Mouse (Mus musculus): ENCODE measurements around the gene Me1. TPM values are rescaled to one million over a fixed set of nuclear protein-coding genes. Genes with fewer than 3 reads are reported as not detected.

Gene Me1
- total and polyA plus RNA-seq, 2 experiments from 2014 or later: 9.2 to 35.1 TPM

- ATAC-seq (ENCODE audit: insufficient read depth, low read depth) (no peak), DNase-seq (ENCODE audit: low spot score) (no peak)
- WGBS: 78% methylated on average over 10 of the region's 10 CpGs
These were observed 67.8 kb downstream of the Me1 start for GRCm38 (mm10) chr9:86627745-86628496.

GRCm38 (mm10) chr9:86626906-86627305 is 68.8 kb downstream of the Me1 start:
- Histone ChIP-seq H3K9me3 (replicated peaks; ENCODE audit: control insufficient read depth, low read length) (no peaks in the 10 kb centered on the region), H3K9ac (replicated peaks; ENCODE audit: low read depth, low read length) (no peak overlapping the region), H3K36me3 (replicated peaks; ENCODE audit: control insufficient read depth, insufficient read depth, low read length) (no peaks in the 10 kb centered on the region), H3K4me3 (ENCODE audit: low read depth, low read length) (no peak overlapping the region), H3K27me3 (ENCODE audit: control insufficient read depth, insufficient read depth, low read length) (no peaks in the 10 kb centered on the region), H3K27ac (ENCODE audit: low read depth) (no peak overlapping the region), H3K4me1 (ENCODE audit: control insufficient read depth, insufficient read depth) (peaks cover 23% of the 10 kb centered on the region), H3K4me2 (ENCODE audit: low read depth, low read length) (no peak overlapping the region)
- ATAC-seq (ENCODE audit: insufficient read depth, low read depth) (no peak), DNase-seq (ENCODE audit: low spot score) (no peak)
- 90% methylated on average over 3 of the region's 3 CpGs for WGBS
- no peak for TF ChIP-seq EP300 (IDR thresholded peaks at IDR 0.05; ENCODE audit: low read depth)
- TF ChIP-seq CTCF (IDR thresholded peaks at IDR 0.05; ENCODE audit: low read depth): no peak

More at GRCm38 (mm10) chr9:86627745-86628496, 67.8 kb downstream of the Me1 start:
- H3K27me3 ChIP-seq (ENCODE audit: control insufficient read depth, insufficient read depth, low read length): no peaks in the 10 kb centered on the region
- TF ChIP-seq CTCF (IDR thresholded peaks at IDR 0.05; ENCODE audit: low read depth): no peak
- no peak for TF ChIP-seq EP300 (IDR thresholded peaks at IDR 0.05; ENCODE audit: low read depth)
- H3K9me3 ChIP-seq (replicated peaks; ENCODE audit: control insufficient read depth, low read length): no peaks in the 10 kb centered on the region
- no peaks in the 10 kb centered on the region for H3K36me3 ChIP-seq (replicated peaks; ENCODE audit: control insufficient read depth, insufficient read depth, low read length)
- H3K4me1 ChIP-seq (ENCODE audit: control insufficient read depth, insufficient read depth): peaks cover 23% of the 10 kb centered on the region
- H3K4me2 ChIP-seq (ENCODE audit: low read depth, low read length): no peak overlapping the region
- H3K27ac ChIP-seq (ENCODE audit: low read depth): no peak overlapping the region
- no peak overlapping the region for H3K9ac ChIP-seq (replicated peaks; ENCODE audit: low read depth, low read length)
- H3K4me3 ChIP-seq (ENCODE audit: low read depth, low read length): no peak overlapping the region

- Histone ChIP-seq H3K9ac (replicated peaks; ENCODE audit: low read depth, low read length) (no peak overlapping the region), H3K36me3 (replicated peaks; ENCODE audit: control insufficient read depth, insufficient read depth, low read length) (no peaks in the 10 kb centered on the region), H3K4me2 (ENCODE audit: low read depth, low read length) (no peak overlapping the region), H3K4me1 (ENCODE audit: control insufficient read depth, insufficient read depth) (peaks cover 14% of the 10 kb centered on the region), H3K4me3 (ENCODE audit: low read depth, low read length) (no peak overlapping the region), H3K27ac (ENCODE audit: low read depth) (no peak overlapping the region), H3K9me3 (replicated peaks; ENCODE audit: control insufficient read depth, low read length) (no peaks in the 10 kb centered on the region), H3K27me3 (ENCODE audit: control insufficient read depth, insufficient read depth, low read length) (no peaks in the 10 kb centered on the region)
- 80% methylated on average over 6 of the region's 6 CpGs for WGBS
- TF ChIP-seq EP300 (IDR thresholded peaks at IDR 0.05; ENCODE audit: low read depth): no peak
- TF ChIP-seq CTCF (IDR thresholded peaks at IDR 0.05; ENCODE audit: low read depth): no peak
- DNase-seq (ENCODE audit: low spot score) (no peak), ATAC-seq (ENCODE audit: insufficient read depth, low read depth) (no peak)
These were observed 71.0 kb downstream of the Me1 start for GRCm38 (mm10) chr9:86624781-86625180.

GRCm38 (mm10) chr9:86624039-86624438 is 71.7 kb downstream of the Me1 start:
- WGBS: 79% methylated on average over 12 of the region's 12 CpGs
- DNase-seq (ENCODE audit: low spot score): no peak
- H3K4me2 ChIP-seq (ENCODE audit: low read depth, low read length): no peak overlapping the region
- H3K36me3 ChIP-seq (replicated peaks; ENCODE audit: control insufficient read depth, insufficient read depth, low read length): no peaks in the 10 kb centered on the region
- no peak overlapping the region for H3K9ac ChIP-seq (replicated peaks; ENCODE audit: low read depth, low read length)
- TF ChIP-seq EP300 (IDR thresholded peaks at IDR 0.05; ENCODE audit: low read depth) (no peak), CTCF (IDR thresholded peaks at IDR 0.05; ENCODE audit: low read depth) (no peak)
- no peaks in the 10 kb centered on the region for H3K9me3 ChIP-seq (replicated peaks; ENCODE audit: control insufficient read depth, low read length)
- peaks cover 13% of the 10 kb centered on the region; the same call in 1 of the 2 replicates for H3K4me1 ChIP-seq (ENCODE audit: control insufficient read depth, insufficient read depth)
- no peaks in the 10 kb centered on the region for H3K27me3 ChIP-seq (ENCODE audit: control insufficient read depth, insufficient read depth, low read length)
- no peak overlapping the region for H3K27ac ChIP-seq (ENCODE audit: low read depth)
- no peak for ATAC-seq (ENCODE audit: insufficient read depth, low read depth)
- no peak overlapping the region for H3K4me3 ChIP-seq (ENCODE audit: low read depth, low read length)

GRCm38 (mm10) chr9:86622062-86622461 is 73.7 kb downstream of the Me1 start:
- TF ChIP-seq CTCF (IDR thresholded peaks at IDR 0.05; ENCODE audit: low read depth) (no peak), EP300 (IDR thresholded peaks at IDR 0.05; ENCODE audit: low read depth) (no peak)
- no peak for ATAC-seq (ENCODE audit: insufficient read depth, low read depth)
- no peak for DNase-seq (ENCODE audit: low spot score)

More at GRCm38 (mm10) chr9:86622062-86622461, 73.7 kb downstream of the Me1 start:
- Histone ChIP-seq H3K4me2 (ENCODE audit: low read depth, low read length) (no peak overlapping the region), H3K9me3 (replicated peaks; ENCODE audit: control insufficient read depth, low read length) (no peaks in the 10 kb centered on the region), H3K4me1 (ENCODE audit: control insufficient read depth, insufficient read depth) (peaks cover 19% of the 10 kb centered on the region; the same call in 1 of the 2 replicates), H3K27ac (ENCODE audit: low read depth) (no peak overlapping the region), H3K27me3 (ENCODE audit: control insufficient read depth, insufficient read depth, low read length) (no peaks in the 10 kb centered on the region), H3K9ac (replicated peaks; ENCODE audit: low read depth, low read length) (no peak overlapping the region), H3K36me3 (replicated peaks; ENCODE audit: control insufficient read depth, insufficient read depth, low read length) (no peaks in the 10 kb centered on the region), H3K4me3 (ENCODE audit: low read depth, low read length) (no peak overlapping the region)
- 89% methylated on average over 2 of the region's 2 CpGs for WGBS
